In genomic region chr4:62560963-62561629, GRCm38 (mm10) we compare ENCODE assay signal across 8 mouse cellular contexts. TPM values are rescaled to one million over a fixed set of nuclear protein-coding genes. Genes with fewer than 3 reads are reported as not detected.
A peak's percentile ranks its signal among the peaks of the same experiment; 100 is the strongest.
DNase-seq lines count a peak whose midpoint lies in the region; ATAC-seq and TF ChIP-seq lines count a peak whose summit lies in the region.

No protein-coding gene starts in this region.

- TF ChIP-seq EP300 in heart, postnatal 0 days (IDR thresholded peaks at IDR 0.05; ENCODE audit: low read depth), result no peak

- no peak for TF ChIP-seq POLR2A in thymus, adult 2 months (IDR thresholded peaks at IDR 0.05; ENCODE audit: control insufficient read depth, extremely low read depth, insufficient read depth, low read length, poor library complexity)

- no peaks in the 10 kb centered on the region for H3K9me3 ChIP-seq in embryonic facial prominence, embryonic 10.5 days
- no peaks in the 10 kb centered on the region for H3K9me3 ChIP-seq in heart, postnatal 0 days (replicated peaks; ENCODE audit: control insufficient read depth, low read length)
- no peaks in the 10 kb centered on the region for H3K9me3 ChIP-seq in lung, embryonic 15.5 days

- peaks cover 12% of the 10 kb centered on the region for H3K4me1 ChIP-seq in embryonic facial prominence, embryonic 10.5 days
- peaks cover 7% of the 10 kb centered on the region for H3K4me1 ChIP-seq in heart, postnatal 0 days (ENCODE audit: control insufficient read depth, insufficient read depth)
- no peaks in the 10 kb centered on the region; the same call in 1 of the 2 replicates for H3K4me1 ChIP-seq in lung, embryonic 15.5 days
- peaks cover 13% of the 10 kb centered on the region for H3K4me1 ChIP-seq in thymus, adult 2 months (replicated peaks; ENCODE audit: control insufficient read depth, insufficient read depth, low read length)

- peak; percentile 48 for DNase-seq in adrenal gland, adult 8-10 months
- DNase-seq in embryonic facial prominence, embryonic 10.5 days (ENCODE audit: low spot score), result peak; percentile 71
- DNase-seq in heart, postnatal 0 days (ENCODE audit: low spot score), result peak; percentile 91
- DNase-seq in kidney, postnatal 36 days, result peak; percentile 79 to 85
- DNase-seq in thymus, adult 2 months, result peak; percentile 83

- peak; percentile 81 for ATAC-seq in CD4-positive, CD25-positive, alpha-beta regulatory T cell, adult 4 months
- ATAC-seq in heart, postnatal 0 days (ENCODE audit: insufficient read depth, low read depth), result peak; percentile 33; the same call in 1 of the 2 replicates
- ATAC-seq in lung, embryonic 15.5 days (ENCODE audit: borderline replicate concordance, extremely low read depth, low FRiP score, low TSS enrichment), result peak; percentile 58; the same call in 1 of the 2 replicates
- ATAC-seq in neutrophil, adult 5-6 weeks (ENCODE audit: extremely low read depth, insufficient number of reproducible peaks, low FRiP score, poor library complexity, severe bottlenecking), result peak; percentile 91

- peak overlapping the region; percentile 42; the same call in 1 of the 2 replicates for H3K27ac ChIP-seq in embryonic facial prominence, embryonic 10.5 days (replicated peaks)
- no peak overlapping the region for H3K27ac ChIP-seq in heart, postnatal 0 days (ENCODE audit: low read depth)
- no peak overlapping the region for H3K27ac ChIP-seq in lung, embryonic 15.5 days
- H3K27ac ChIP-seq in thymus, adult 2 months (ENCODE audit: control insufficient read depth, insufficient read depth, low read length), result no peak overlapping the region

- H3K27me3 ChIP-seq in embryonic facial prominence, embryonic 10.5 days (replicated peaks; ENCODE audit: low read depth, poor library complexity, severe bottlenecking), result 0 out of 2 replicates have a peak, but pooled peaks cover 4% of the 10 kb centered on the region
- H3K27me3 ChIP-seq in heart, postnatal 0 days (ENCODE audit: control insufficient read depth, insufficient read depth, low read length), result peaks cover 37% of the 10 kb centered on the region
- H3K27me3 ChIP-seq in lung, embryonic 15.5 days, result no peaks in the 10 kb centered on the region
- no peaks in the 10 kb centered on the region for H3K27me3 ChIP-seq in thymus, adult 2 months (ENCODE audit: control insufficient read depth, insufficient read depth, low read length)

- no peaks in the 10 kb centered on the region for H3K36me3 ChIP-seq in embryonic facial prominence, embryonic 10.5 days (replicated peaks)
- no peaks in the 10 kb centered on the region for H3K36me3 ChIP-seq in heart, postnatal 0 days (replicated peaks; ENCODE audit: control insufficient read depth, insufficient read depth, low read length)
- no peaks in the 10 kb centered on the region for H3K36me3 ChIP-seq in lung, embryonic 15.5 days
- no peaks in the 10 kb centered on the region for H3K36me3 ChIP-seq in thymus, adult 2 months (ENCODE audit: control insufficient read depth, insufficient read depth, low read length)

- peak; percentile 81 for TF ChIP-seq CTCF in heart, postnatal 0 days (IDR thresholded peaks at IDR 0.05; ENCODE audit: low read depth)
- TF ChIP-seq CTCF in thymus, adult 2 months (IDR thresholded peaks at IDR 0.05; ENCODE audit: borderline replicate concordance, control insufficient read depth, extremely low read depth, insufficient read depth, low read length, poor library complexity), result no peak

- H3K4me3 ChIP-seq in embryonic facial prominence, embryonic 10.5 days, result no peak overlapping the region
- no peak overlapping the region for H3K4me3 ChIP-seq in heart, postnatal 0 days (ENCODE audit: low read depth, low read length)
- H3K4me3 ChIP-seq in lung, embryonic 15.5 days, result no peak overlapping the region
- no peak overlapping the region for H3K4me3 ChIP-seq in thymus, adult 2 months (ENCODE audit: control insufficient read depth, insufficient read depth, low read length)

- no peak overlapping the region for H3K9ac ChIP-seq in heart, postnatal 0 days (replicated peaks; ENCODE audit: low read depth, low read length)
- H3K9ac ChIP-seq in lung, embryonic 15.5 days, result no peak overlapping the region

- WGBS in embryonic facial prominence, embryonic 10.5 days, result 26% methylated on average over 4 of the region's 4 CpGs
- WGBS in heart, postnatal 0 days, result 19% methylated on average over 4 of the region's 4 CpGs
- WGBS in lung, embryonic 15.5 days, result 21% methylated on average over 4 of the region's 4 CpGs
- whole genome bisulfite sequencing in thymus, adult 2 months, result 24% methylated on average over 4 of the region's 4 CpGs

- no peak overlapping the region for H3K4me2 ChIP-seq in heart, postnatal 0 days (ENCODE audit: low read depth, low read length)
- no peak overlapping the region for H3K4me2 ChIP-seq in lung, embryonic 15.5 days

RNA-seq across cellular contexts. Expression of gene Rgs3, which starts 1.4 kb away (rescaled TPM):
- 10 to 100 TPM; 50.0 to 66.9 TPM for polyA plus RNA-seq in CD4-positive, CD25-positive, alpha-beta regulatory T cell, adult 4 months (2017; shearing (Covaris generic))
- total RNA-seq in adrenal gland, adult 8-10 months (2022), result 10 to 100 TPM; 30.0 to 44.5 (median 38.0) TPM
- polyA plus RNA-seq in embryonic facial prominence, embryonic 10.5 days (2016; fragmentation: Nextera tagmentation; extraction: Ambion mirVana), result 35.4 and 35.5 TPM in 2 replicates
- total RNA-seq in heart, postnatal 0 days (2014; rRNA removed; ENCODE audit: low replicate concordance), result 66.0 and 114 TPM in 2 replicates
- polyA plus RNA-seq in heart, postnatal 0 days (2015; fragmentation: Nextera tagmentation; extraction: Ambion mirVana), result 52.1 and 52.5 TPM in 2 replicates
- 52.8 and 53.5 TPM in 2 replicates for polyA plus RNA-seq in lung, embryonic 15.5 days (2015; fragmentation: Nextera tagmentation; extraction: Ambion mirVana)
- total RNA-seq in neutrophil, adult 5-6 weeks (2017), result 155 and 166 TPM in 2 replicates
- polyA plus RNA-seq in thymus, adult 2 months (2012; rRNA removed), result 61.1 and 81.3 TPM in 2 replicates

RNA-seq across cellular contexts. Expression of gene 4933430I17Rik, which starts 35.9 kb away (rescaled TPM):
- polyA plus RNA-seq in CD4-positive, CD25-positive, alpha-beta regulatory T cell, adult 4 months (2017; shearing (Covaris generic)), result not detected
- 1 to 10 TPM in 1 of 4 experiments, under 1 TPM in 3; 0.35 to 1.3 (median 0.47) TPM for total RNA-seq in adrenal gland, adult 8-10 months (2022)
- polyA plus RNA-seq in embryonic facial prominence, embryonic 10.5 days (2016; fragmentation: Nextera tagmentation; extraction: Ambion mirVana), result 1.1 and 1.3 TPM in 2 replicates
- total RNA-seq in heart, postnatal 0 days (2014; rRNA removed; ENCODE audit: low replicate concordance), result not detected in 2 replicates
- 0.16 and 0.25 TPM in 2 replicates for polyA plus RNA-seq in heart, postnatal 0 days (2015; fragmentation: Nextera tagmentation; extraction: Ambion mirVana)
- 0.47 and 0.72 TPM in 2 replicates for polyA plus RNA-seq in lung, embryonic 15.5 days (2015; fragmentation: Nextera tagmentation; extraction: Ambion mirVana)
- total RNA-seq in neutrophil, adult 5-6 weeks (2017), result 0.35 TPM in 1 of 2 replicates, not detected in the other
- 0.15 and 0.16 TPM in 2 replicates for polyA plus RNA-seq in thymus, adult 2 months (2012; rRNA removed)

RNA-seq across cellular contexts. Expression of gene Pole3, which starts 36.2 kb away (rescaled TPM):
- 10 to 100 TPM; 27.5 to 27.7 TPM for polyA plus RNA-seq in CD4-positive, CD25-positive, alpha-beta regulatory T cell, adult 4 months (2017; shearing (Covaris generic))
- total RNA-seq in adrenal gland, adult 8-10 months (2022), result 10 to 100 TPM; 55.6 to 59.0 (median 58.2) TPM
- polyA plus RNA-seq in embryonic facial prominence, embryonic 10.5 days (2016; fragmentation: Nextera tagmentation; extraction: Ambion mirVana), result 117 and 120 TPM in 2 replicates
- total RNA-seq in heart, postnatal 0 days (2014; rRNA removed; ENCODE audit: low replicate concordance), result 14.0 and 21.9 TPM in 2 replicates
- polyA plus RNA-seq in heart, postnatal 0 days (2015; fragmentation: Nextera tagmentation; extraction: Ambion mirVana), result 29.1 and 31.4 TPM in 2 replicates
- polyA plus RNA-seq in lung, embryonic 15.5 days (2015; fragmentation: Nextera tagmentation; extraction: Ambion mirVana), result 89.5 and 90.2 TPM in 2 replicates
- total RNA-seq in neutrophil, adult 5-6 weeks (2017), result 10.7 and 13.1 TPM in 2 replicates
- polyA plus RNA-seq in thymus, adult 2 months (2012; rRNA removed), result 18.0 and 20.9 TPM in 2 replicates

RNA-seq across cellular contexts. Expression of gene Alad, which starts 41.4 kb away (rescaled TPM):
- 10 to 100 TPM; 57.8 to 78.7 TPM for polyA plus RNA-seq in CD4-positive, CD25-positive, alpha-beta regulatory T cell, adult 4 months (2017; shearing (Covaris generic))
- 100 to 1,000 TPM; 135 to 180 (median 162) TPM for total RNA-seq in adrenal gland, adult 8-10 months (2022)
- polyA plus RNA-seq in embryonic facial prominence, embryonic 10.5 days (2016; fragmentation: Nextera tagmentation; extraction: Ambion mirVana), result 106 and 114 TPM in 2 replicates
- total RNA-seq in heart, postnatal 0 days (2014; rRNA removed; ENCODE audit: low replicate concordance), result 61.1 and 82.4 TPM in 2 replicates
- polyA plus RNA-seq in heart, postnatal 0 days (2015; fragmentation: Nextera tagmentation; extraction: Ambion mirVana), result 62.1 and 65.7 TPM in 2 replicates
- polyA plus RNA-seq in lung, embryonic 15.5 days (2015; fragmentation: Nextera tagmentation; extraction: Ambion mirVana), result 116 and 117 TPM in 2 replicates
- total RNA-seq in neutrophil, adult 5-6 weeks (2017), result 6.8 and 7.1 TPM in 2 replicates
- polyA plus RNA-seq in thymus, adult 2 months (2012; rRNA removed), result 56.2 and 75.9 TPM in 2 replicates

RNA-seq across cellular contexts. Expression of gene Hdhd3, which starts 57.8 kb away (rescaled TPM):
- polyA plus RNA-seq in CD4-positive, CD25-positive, alpha-beta regulatory T cell, adult 4 months (2017; shearing (Covaris generic)), result 1 to 10 TPM in 1 of 2 experiments, under 1 TPM in 1; 0.81 to 1.3 TPM
- 10 to 100 TPM; 13.7 to 35.8 (median 23.6) TPM for total RNA-seq in adrenal gland, adult 8-10 months (2022)
- polyA plus RNA-seq in embryonic facial prominence, embryonic 10.5 days (2016; fragmentation: Nextera tagmentation; extraction: Ambion mirVana), result 11.0 and 13.2 TPM in 2 replicates
- total RNA-seq in heart, postnatal 0 days (2014; rRNA removed; ENCODE audit: low replicate concordance), result 2.0 and 17.8 TPM in 2 replicates
- polyA plus RNA-seq in heart, postnatal 0 days (2015; fragmentation: Nextera tagmentation; extraction: Ambion mirVana), result 9.2 and 9.7 TPM in 2 replicates
- polyA plus RNA-seq in lung, embryonic 15.5 days (2015; fragmentation: Nextera tagmentation; extraction: Ambion mirVana), result 18.6 and 21.1 TPM in 2 replicates
- total RNA-seq in neutrophil, adult 5-6 weeks (2017), result not detected in 2 replicates
- polyA plus RNA-seq in thymus, adult 2 months (2012; rRNA removed), result 4.5 and 7.0 TPM in 2 replicates

Comparison
In these comparisons a context has a peak if more than half of its experiments do, and no peak if none do; other contexts are left out.
1. ATAC-seq: peak in every context shown above with its lines; median percentile 91 in neutrophil, adult 5-6 weeks; 81 in CD4-positive, CD25-positive, alpha-beta regulatory T cell, adult 4 months; 58 in lung, embryonic 15.5 days; 33 in heart, postnatal 0 days.